Mouse (Mus musculus): ENCODE results near the gene H2al1n.
"Not testable (repeated sequence)": the region's sequence is repeated elsewhere in the genome, so short reads cannot be mapped to it uniquely, and the experiment has no call there.

The H2al1n gene

DNA sequence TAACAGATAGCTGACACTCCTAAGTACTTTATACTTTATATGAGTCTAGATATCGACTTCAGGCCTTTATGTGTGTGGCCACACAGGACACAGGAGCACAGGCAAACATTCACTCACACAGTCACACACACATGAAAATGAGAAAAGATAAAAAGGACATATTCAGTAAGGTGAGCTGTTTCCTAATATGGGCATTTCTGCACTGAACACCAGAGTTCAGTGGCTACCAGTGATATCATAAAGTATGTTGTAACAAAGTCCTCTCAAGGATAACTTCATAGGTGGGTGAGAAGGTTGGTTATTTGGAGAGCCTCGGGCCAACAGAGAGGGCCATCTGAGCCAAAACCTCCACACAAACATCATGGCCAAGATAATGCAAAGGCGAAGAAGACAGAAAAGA, at the start of gene H2al1n:
H2al1n (plus strand) TSS at position 301 of the 400 bp plus-strand sequence.
- not testable (repeated sequence) for DNase-seq (ENCODE audit: low read depth)

DNA sequence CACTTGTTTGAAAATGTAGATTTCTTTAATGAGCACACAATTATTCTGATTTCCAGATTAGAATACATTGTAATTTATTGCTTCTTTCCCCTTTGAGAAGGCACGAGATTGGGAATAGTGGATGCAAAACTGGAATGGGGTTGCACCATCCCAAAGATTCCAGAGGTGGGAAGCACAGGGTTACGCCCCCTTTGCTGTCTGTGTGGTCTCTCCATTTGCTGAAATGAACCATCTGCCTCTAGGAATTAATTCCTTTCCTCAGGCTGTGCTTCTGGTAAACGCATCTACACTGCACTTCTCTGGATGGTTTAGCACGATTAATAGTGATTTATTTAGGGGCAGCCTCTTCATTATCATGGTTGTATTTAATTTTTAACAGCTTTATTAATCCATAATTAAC, 11.7 kb upstream of the H2al1n start:
- DNase-seq (ENCODE audit: low read depth), result no peak

DNA sequence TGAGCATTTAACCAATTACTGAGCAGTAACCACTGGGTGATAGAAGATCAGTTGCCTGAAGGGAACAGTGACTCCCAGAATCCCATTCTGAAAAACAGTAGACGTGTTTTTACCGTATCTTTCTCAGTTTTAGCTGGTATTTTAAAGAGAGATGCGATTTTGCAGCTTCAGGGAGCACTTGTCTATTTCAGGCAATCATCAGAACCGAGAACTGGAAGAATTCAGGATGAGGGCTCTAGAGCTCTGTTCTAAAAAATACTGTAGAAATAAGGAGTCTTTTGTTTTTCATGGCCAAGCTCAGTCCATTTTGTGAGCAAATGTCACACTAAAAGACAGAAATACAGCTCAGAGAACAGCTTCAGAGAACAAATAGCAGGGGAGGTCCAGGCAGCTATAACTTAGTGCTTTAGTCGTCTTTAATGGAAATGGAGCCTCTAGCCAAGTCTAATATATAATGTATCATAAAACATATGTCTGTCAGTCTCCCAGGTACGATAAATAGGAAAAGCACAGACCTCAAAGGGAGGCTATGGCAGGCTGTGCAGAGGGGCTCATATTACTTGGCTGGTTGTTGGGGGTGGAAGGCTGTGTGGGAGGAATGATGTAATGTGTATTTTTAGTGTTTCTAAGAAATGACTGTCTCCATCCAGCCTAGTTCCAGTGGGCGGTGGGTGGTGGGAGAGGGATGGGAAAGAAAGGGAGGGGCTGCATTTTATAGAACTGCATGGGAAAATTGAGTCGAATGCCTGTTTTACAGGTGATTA, 4.7 kb upstream of the H2al1n start:
- no peak for DNase-seq (ENCODE audit: low read depth)

DNA sequence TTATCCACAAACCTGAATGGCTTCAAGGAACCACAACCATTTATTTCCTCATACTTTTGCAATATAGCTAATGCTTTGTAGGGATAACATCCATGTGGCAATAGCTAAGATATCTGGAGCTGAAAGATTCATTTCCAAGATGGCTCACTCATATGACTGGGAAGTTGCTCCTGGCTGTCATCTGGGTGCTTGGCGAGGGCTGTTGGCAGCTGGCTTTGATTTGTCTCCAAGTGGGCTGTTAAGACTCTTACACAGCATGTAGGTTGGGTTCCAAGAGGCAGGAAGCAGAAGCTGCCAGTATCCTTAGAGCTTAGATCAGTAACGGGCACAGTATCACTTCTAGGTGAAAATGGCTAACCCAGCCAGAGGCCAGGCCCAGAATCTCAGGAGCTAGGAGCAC, 18.3 kb downstream of the H2al1n start:
- no peak for DNase-seq (ENCODE audit: low read depth)

DNA sequence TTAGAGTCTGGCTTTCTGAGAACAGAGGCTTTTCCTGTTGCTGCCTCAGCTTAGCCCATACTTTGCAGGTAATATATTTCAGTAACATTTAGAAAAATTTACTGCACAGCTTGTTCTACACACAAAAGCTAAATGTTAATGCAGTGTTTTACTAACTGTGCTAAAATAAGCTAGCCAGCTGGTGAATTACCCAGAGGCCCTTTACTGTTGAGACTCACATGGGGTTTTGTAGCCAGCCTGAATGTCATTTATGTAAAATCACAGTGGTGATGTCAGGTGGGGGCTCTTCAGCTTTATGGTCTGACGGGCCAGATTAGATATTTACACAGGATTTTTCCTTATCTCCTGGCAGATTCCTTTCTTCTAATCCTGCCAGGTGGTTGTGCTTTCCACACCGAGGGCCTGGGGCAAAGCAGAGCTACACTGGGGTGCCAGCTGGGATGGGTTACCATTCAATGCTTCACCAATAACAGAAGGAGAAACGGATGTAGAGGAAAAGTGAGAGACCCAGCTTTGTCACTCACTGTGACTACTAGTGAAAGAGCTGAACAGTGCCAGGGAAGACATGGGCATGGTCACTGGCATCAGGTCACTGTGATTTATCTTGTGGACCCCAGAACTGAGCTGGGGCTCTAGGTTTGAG, 48.8 kb downstream of the H2al1n start:
- DNase-seq (ENCODE audit: low read depth), result no peak

All from 416B (cell line).